Mouse (Mus musculus): Measurements from ENCODE around the gene Usp48.

DNA sequence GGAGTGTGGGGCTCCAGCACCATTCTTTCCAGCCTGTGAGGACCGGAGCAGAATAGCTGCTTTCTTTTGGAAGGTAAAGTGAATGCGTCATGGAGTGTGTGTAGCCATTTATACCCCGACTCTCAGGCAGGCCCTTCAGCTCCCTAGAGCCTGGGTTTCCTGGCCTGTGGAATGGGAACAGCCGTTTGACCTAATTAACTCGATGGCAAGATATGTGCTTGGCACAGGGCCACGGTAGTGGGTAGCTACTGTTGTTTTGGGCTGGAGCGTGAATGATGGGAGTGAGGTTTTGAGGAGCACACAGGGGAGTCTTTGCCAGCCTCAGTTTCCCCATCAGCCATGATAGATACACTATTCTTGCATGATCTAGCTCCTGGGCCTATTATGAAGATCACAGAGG lies 82.0 kb downstream of the Usp48 start:
- no peak for TF ChIP-seq POLR2A (IDR thresholded peaks at IDR 0.05; ENCODE audit: borderline replicate concordance, low read depth, low read length)
- TF ChIP-seq CTCF (IDR thresholded peaks at IDR 0.05; ENCODE audit: low read depth, low read length): no peak
